Mouse (Mus musculus) stomach, postnatal 0 days (tissue): Measurements from ENCODE around the gene Med12l.

ENCODE experiments used
- CTCF ChIP-seq: IDR thresholded peaks from 2 replicates; pipeline ENCODE4 v1.5.1; 2016; ENCODE audit warnings: antibody characterized with exemption, low read depth, mild to moderate bottlenecking, moderate library complexity
- EP300 ChIP-seq: optimal IDR thresholded peaks from 2 replicates; pipeline ENCODE3; 2016; ENCODE audit warnings: antibody characterized with exemption

GRCm38 (mm10) chr3:59140115-59140514 is 134.5 kb downstream of the Med12l start:
- TF ChIP-seq CTCF (no peak), EP300 (no peak)
